Mouse (Mus musculus) heart, postnatal 0 days (tissue): ENCODE results near the gene Lemd1.

ENCODE experiments used
- CTCF ChIP-seq: IDR thresholded peaks from 2 replicates; pipeline ENCODE4 v1.5.1; 2016; ENCODE audit warnings: antibody characterized with exemption, control low read depth, low read depth
- EP300 ChIP-seq: IDR thresholded peaks from 2 replicates; pipeline ENCODE4 v1.6.1; 2016; ENCODE audit warnings: antibody characterized with exemption, low read depth

DNA sequence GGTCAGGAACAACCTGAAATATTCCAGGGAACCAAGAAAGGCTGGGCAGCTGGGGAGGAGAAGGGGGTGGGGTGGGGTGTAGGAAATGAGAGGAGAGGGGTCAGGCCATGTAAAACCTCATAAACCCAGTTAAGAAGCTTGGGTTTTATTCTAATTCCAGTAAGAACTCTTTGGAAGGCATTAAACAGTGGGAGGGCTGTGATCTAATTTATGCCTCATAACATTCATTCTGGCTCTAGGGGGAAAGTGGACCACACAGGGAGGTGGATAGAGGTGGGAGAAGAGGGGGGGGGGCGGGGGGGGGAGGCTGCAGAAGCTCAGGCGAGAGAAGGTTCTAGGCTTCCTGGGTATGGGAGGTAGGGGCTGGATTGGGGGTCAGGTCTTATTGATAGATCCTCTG is 19.6 kb upstream of the Lemd1 start:
- no peak for TF ChIP-seq CTCF
- no peak for TF ChIP-seq EP300
